Mouse (Mus musculus) lung, postnatal 36 days (tissue): ENCODE data around the gene Rarb.

ENCODE experiments used
- DNase-seq: peaks from one replicate; pipeline ENCODE4 v3.0.0; 2022; ENCODE audit warnings: mixed read lengths

Rarb gene

GRCm38 (mm10) chr14:16733595-16734298 is 85.2 kb downstream of the Rarb start:
- peak; percentile 29 for DNase-seq

DNA sequence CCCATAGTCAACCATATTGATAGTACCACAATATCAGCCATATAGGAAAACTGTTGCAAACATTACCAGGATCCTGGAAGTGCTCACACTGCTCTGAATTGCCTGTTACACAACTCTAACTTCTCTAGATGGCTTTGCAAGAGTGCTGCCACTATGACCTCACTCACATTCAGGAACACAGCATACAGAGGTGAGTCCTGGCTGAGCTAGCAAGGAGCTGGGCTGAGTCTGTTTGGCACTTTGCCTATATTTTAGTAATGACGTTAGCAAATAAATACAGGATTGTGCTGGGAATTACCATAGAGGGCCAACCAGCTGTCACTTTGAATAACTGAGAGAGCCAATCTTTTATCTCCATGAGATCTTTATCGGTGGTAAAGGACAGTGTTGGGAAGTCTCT is 86.9 kb downstream of the Rarb start:
- DNase-seq: peak; percentile 14

- no peak for DNase-seq
These were observed 90.6 kb downstream of the Rarb start for GRCm38 (mm10) chr14:16728175-16728838.

GRCm38 (mm10) chr14:16723991-16724390 is 95.0 kb downstream of the Rarb start:
- DNase-seq: no peak

DNA sequence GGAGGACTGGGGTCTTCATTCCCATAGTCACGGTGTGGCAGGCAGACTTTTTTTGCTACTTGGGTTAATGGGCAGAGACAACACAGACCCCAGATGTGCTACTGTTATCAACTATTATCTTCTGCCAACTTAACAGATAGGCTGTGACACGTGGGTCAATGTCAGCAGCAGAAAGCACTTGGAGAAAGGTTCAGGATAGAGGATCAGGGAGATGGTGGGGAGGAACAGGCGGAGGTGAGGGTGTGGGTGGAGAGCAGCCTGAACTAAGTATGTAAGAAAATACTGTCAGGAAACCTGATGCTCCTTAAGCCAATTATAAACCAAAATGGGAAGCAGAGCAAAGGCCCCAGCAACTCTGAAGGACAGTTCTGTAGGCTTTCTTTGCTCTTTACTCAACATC is 101.1 kb downstream of the Rarb start:
- no peak for DNase-seq

DNA sequence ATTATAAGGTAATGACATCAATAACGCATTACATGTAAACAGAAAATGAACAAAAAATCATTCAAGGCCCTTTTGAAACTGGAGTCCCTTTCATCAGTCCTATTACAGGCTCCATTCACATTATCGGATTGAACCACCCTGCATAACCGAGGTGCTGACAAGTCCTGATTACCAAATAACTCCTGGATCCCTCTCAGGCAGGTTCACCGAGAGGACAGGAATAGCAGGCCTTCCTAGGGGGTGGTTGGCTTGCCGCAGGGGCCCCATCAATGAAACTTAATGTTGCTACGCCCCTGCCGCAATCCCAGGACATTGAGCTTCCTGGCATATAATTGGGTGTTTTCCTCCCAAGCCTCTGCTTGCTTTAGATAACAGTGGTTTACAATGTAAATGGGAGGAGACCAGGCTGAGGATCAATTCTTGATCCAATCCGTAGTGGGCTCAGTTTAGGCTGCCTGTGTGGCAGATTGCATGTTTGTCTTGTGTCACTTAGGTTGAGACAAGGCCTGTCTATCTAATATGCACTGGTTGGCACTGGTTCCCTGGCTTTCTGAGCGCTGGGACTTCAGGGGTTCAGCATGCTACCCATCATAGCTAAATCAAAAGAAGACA is 104.5 kb downstream of the Rarb start:
- DNase-seq: no peak

- DNase-seq: no peak
These were observed 105.2 kb downstream of the Rarb start for GRCm38 (mm10) chr14:16713773-16714172.

DNA sequence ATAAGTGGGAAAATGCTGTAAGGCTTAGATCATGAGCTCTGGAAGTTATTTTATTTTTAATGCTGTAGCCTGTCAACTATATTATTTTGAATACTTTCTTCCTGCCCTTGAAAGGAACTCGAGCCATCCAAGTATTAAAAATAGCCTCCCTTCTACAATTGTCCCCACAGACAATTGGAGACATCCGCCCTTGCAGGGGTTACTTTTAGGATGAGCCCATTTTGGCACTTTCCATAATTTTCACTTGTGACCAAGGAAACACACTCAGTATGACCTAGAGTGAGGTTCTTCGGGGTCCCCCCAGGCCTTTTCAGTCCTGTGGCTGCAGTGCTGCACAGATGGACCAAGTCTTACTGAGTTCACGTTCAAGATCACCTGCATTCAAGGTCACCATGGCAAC is 119.7 kb downstream of the Rarb start:
- no peak for DNase-seq

DNA sequence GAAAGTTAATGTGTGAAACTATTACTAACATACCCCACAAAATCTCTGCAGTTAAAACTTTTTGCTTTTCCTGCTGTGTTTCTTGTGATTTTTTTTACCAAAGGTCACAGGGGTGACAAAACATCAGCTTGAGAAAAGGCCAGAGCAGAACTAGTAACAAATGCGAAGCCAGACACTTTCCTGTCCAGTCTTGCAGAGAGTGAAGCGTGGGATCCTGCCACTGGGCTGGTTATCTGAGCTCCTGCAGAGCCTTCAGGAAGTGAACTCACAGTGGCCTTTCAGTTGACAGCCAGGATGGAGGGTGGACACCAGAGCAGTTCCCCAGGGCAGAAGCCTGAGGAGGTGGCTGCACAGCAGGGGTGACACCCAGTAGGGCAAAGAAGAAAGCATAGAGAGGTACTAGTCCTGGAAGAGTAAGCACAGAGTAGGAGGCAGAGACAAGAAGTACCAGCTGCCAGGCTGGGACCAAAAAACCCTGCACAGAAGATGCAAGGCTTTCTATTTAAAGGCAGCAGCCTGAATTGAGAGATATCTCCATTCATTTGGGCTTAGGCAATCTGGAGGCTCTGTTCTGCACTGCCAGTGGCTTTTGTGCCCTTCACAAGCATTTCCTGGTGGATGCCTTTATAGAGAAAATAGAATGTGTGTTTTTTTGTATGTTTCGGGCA is 123.4 kb downstream of the Rarb start:
- peak; percentile 4 for DNase-seq

- no peak for DNase-seq
These were observed 140.6 kb downstream of the Rarb start for GRCm38 (mm10) chr14:16678335-16678734.

DNA sequence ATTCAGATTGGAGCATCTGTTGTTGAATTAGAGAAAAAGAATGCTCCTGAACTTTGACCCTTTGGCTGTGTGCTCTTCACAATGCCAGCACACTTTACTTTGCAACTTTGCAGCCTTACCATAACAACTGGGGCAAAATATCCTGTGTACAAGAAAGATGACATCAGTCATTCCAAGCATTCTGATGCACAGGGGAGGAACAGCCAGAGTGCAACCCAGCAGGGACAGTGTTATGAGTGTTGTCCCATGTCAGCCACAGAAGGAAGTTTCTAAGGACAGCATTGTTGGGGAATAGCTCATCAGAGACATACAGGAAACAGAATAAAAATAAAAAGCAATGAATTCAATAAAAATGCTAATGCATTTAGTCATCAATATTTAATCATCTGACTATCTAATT is 141.9 kb downstream of the Rarb start:
- no peak for DNase-seq

GRCm38 (mm10) chr14:16670571-16670970 is 148.4 kb downstream of the Rarb start:
- DNase-seq: no peak

GRCm38 (mm10) chr14:16639153-16639943 is 179.6 kb downstream of the Rarb start:
- DNase-seq: no peak

GRCm38 (mm10) chr14:16613975-16614374 is 205.0 kb downstream of the Rarb start:
- no peak for DNase-seq

GRCm38 (mm10) chr14:16605480-16605879 is 213.5 kb downstream of the Rarb start:
- no peak for DNase-seq

DNA sequence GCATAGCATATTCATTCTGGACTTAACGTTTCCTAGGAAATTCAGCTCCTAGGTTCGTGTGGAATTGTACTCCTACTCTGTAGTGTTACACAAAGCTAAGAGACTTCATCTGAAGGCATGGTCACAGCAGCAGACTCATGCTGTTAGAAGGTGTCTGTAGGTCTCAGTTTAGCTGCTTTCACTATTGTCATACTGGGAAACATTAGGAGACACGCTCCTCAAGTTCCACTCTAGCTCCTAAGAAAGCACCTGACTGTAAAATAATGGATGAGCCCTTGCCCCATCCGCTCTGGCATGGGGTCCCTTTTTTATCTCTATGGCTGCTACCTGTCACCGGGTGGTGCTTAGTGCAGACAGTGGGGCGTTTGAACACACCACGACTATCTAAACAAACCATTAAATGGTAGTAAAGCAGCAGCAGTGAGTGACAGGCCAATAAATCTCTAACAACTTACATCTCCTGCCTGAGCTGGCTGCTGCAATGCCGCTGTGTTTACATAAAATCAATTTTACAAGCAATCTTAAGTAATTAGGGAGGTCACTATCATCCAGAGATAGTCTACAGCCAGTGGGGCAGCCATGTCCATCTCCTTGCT is 214.4 kb downstream of the Rarb start:
- DNase-seq: no peak

GRCm38 (mm10) chr14:16603040-16603590 is 215.8 kb downstream of the Rarb start:
- peak; percentile 1 for DNase-seq

- DNase-seq: no peak
These were observed 219.7 kb downstream of the Rarb start for GRCm38 (mm10) chr14:16599224-16599623.

DNA sequence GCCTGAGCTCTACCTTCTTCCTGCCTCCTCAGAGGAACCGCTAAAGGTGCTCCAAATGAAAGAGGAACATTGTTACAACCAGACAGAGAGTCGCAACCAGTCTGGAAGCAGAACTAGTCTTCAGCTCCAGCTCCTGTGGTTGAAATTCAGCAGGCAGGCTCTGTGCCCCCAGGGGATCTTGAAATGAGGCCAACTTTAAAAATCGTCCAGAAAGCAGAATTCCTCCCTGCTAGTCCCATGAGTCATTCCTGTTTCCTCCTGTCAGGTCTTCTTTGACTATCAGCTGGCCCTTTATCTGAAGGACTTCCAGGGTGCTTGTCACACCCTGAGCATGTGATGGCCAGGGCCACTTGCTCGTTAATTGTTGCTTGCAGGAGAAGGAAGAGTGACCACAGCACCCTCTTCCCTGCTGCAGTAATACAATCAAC is 220.9 kb downstream of the Rarb start:
- DNase-seq: peak; percentile 6

DNA sequence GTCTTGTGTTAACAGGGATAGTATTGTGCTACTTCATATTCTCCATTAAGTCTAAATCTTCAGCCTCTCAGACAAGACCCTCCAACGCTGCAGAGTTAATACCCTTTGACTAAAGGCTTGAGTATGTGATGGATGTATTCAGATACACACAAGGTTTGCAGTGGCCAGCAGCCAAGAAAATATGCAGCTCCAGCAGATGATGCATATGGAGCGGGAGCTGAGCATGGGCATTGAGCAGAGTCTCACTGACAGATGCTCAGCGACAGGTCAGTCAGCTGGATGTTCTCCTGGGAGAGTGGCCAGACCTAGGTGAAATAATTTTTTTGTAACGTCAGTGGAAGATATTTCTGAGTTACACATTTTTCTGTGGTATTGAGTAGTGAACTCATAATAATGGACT is 229.8 kb downstream of the Rarb start:
- DNase-seq: no peak

DNA sequence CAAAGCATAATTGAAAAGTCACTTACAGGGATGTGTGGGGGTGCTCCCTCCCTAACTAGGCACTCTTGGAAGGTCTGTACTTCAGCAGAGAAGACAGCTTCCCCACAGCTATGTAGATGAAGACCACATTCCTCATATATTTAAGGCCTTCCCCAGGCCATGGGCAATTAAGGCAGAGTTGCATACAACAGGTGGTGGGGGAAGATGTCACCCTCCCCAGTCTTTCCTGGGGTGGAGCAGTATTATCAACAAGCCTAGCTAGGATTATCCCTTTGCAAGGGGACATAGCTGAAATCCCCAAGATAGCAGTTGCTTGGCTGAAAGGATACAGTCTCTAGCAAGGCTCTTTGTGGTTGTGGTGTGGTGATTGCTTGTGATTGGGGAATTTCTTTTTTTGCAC is 240.9 kb downstream of the Rarb start:
- no peak for DNase-seq

DNA sequence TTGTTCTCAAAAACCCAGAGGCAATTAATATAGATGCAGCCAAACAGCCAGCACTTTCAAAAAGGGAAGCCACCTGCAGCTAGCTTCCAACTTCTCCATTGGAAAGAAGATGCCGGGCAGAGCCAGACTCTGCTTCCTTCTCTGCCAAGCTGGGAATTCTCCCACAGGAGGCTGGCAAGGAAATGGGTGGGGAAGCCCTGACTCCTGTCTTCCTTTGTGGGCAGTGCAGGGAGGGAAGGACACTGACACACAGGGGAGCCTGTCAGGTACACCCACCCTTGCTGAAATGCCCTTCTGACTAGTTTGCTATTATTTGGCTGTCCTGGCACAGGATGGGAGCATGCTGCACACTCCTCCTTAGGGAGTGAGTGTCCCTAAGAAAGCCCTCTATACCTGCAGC is 241.9 kb downstream of the Rarb start:
- DNase-seq: no peak
